Mouse (Mus musculus) embryonic facial prominence, embryonic 15.5 days (tissue): ENCODE data around the gene Tap1. TPM values are rescaled to one million over a fixed set of nuclear protein-coding genes. Genes with fewer than 3 reads are reported as not detected.

Source experiments
- ATAC-seq: fragments of 200-750 bp; cut with Nextera tagmentation; 2 replicates; pipeline ENCODE4 v1.8.0; 2017; ENCODE audit warnings: low read depth, moderate TSS enrichment; ENCODE audit not compliant: insufficient number of reproducible peaks, low FRiP score, low TSS enrichment
- H3K27ac ChIP-seq: fragments of 300-500 bp; sonication (generic); replicated peaks from 2 replicates; pipeline ENCODE4 v1.5.1; 2015; ENCODE audit warnings: mild to moderate bottlenecking, inconsistent platforms
- H3K27me3 ChIP-seq: fragments of 300-500 bp; sonication (generic); 2 replicates; pipeline ENCODE4 v1.6.1; 2015; ENCODE audit warnings: inconsistent platforms
- H3K36me3 ChIP-seq: fragments of 300-500 bp; sonication (generic); 2 replicates; pipeline ENCODE4 v1.6.1; 2015; ENCODE audit warnings: mild to moderate bottlenecking, inconsistent platforms
- H3K4me1 ChIP-seq: fragments of 300-500 bp; sonication (generic); 2 replicates; pipeline ENCODE4 v1.6.1; 2015; ENCODE audit warnings: inconsistent platforms
- H3K4me2 ChIP-seq: fragments of 300-500 bp; sonication (generic); replicated peaks from 2 replicates; pipeline ENCODE4 v1.6.1; 2015; ENCODE audit warnings: mild to moderate bottlenecking, inconsistent platforms
- H3K4me3 ChIP-seq: fragments of 300-500 bp; sonication (generic); replicated peaks from 2 replicates; pipeline ENCODE4 v1.5.1; 2015; ENCODE audit warnings: mild to moderate bottlenecking, inconsistent platforms
- H3K9ac ChIP-seq: fragments of 300-500 bp; sonication (generic); 2 replicates; pipeline ENCODE4 v1.6.1; 2015; ENCODE audit warnings: inconsistent platforms
- H3K9me3 ChIP-seq: fragments of 300-500 bp; sonication (generic); replicated peaks from 2 replicates; pipeline ENCODE4 v1.6.1; 2016; ENCODE audit warnings: inconsistent platforms
- WGBS: fragments of 180-500 bp; shearing (Covaris S2); methylation state at CpG from one replicate; pipeline ENCODE4 v1.1.7; 2015; 5-methylcytosine and 5-hydroxymethylcytosine counted together
- polyA plus RNA-seq: library from polyadenylated mRNA; unstranded; fragments of >200 nt; fragmentation: Nextera tagmentation; extraction: Ambion mirVana; gene quantifications from 2 replicates; pipeline ENCODE4 v1.2.1, GENCODE M21; 2015

Gene Tap1
- polyA plus RNA-seq, 1 experiment from 2014 or later: 11.9 TPM

DNA sequence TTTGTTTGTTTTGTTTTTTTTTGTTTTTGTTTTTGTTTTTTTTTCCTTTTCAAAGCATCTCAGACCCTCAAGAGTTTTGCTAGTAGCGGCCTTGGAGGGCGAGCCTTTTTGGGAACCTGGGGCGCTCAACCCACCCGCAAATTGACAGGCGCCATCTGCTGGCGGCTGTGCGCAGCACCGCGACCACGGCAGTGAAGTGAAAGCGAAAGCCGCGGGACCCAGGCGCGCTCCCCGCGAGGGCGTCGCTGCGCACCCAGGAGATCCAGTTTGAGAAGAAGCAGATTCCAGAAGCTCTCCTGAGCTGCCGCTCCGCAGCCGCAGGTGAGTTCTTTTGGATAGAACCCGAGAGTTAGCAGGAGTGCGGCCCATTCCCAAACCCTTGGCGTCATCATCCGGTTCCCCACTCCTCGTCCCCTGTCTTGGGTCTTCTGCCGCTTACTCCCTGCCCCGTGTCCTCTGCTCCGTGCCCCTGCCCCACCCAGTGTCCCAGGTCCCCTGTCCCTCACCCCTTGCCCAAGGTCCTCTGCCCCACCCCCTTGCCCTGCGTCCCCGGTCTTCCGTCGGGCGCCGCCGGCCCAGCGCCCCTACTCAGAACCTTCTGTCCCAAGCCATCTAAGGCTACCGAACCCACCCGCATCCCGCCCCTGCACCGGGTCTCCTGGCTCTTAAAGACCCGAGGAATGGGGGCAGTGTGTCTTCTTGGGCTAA, 17.1 kb downstream of the Tap1 start:
- no peaks in the 10 kb centered on the region for H3K36me3 ChIP-seq
- H3K4me1 ChIP-seq: peaks cover 8% of the 10 kb centered on the region
- peak; percentile 69; the same call in 1 of the 2 replicates for ATAC-seq
- H3K9me3 ChIP-seq: no peaks in the 10 kb centered on the region
- under 1% methylated on average over 44 of the region's 44 CpGs for WGBS
- H3K9ac ChIP-seq: peak overlapping the region; percentile 35; the same call in 1 of the 2 replicates
- H3K27me3 ChIP-seq: peaks cover 44% of the 10 kb centered on the region
- peak overlapping the region; percentile 62 for H3K4me3 ChIP-seq
- peak overlapping the region; percentile 79 for H3K4me2 ChIP-seq
- no peak overlapping the region for H3K27ac ChIP-seq

DNA sequence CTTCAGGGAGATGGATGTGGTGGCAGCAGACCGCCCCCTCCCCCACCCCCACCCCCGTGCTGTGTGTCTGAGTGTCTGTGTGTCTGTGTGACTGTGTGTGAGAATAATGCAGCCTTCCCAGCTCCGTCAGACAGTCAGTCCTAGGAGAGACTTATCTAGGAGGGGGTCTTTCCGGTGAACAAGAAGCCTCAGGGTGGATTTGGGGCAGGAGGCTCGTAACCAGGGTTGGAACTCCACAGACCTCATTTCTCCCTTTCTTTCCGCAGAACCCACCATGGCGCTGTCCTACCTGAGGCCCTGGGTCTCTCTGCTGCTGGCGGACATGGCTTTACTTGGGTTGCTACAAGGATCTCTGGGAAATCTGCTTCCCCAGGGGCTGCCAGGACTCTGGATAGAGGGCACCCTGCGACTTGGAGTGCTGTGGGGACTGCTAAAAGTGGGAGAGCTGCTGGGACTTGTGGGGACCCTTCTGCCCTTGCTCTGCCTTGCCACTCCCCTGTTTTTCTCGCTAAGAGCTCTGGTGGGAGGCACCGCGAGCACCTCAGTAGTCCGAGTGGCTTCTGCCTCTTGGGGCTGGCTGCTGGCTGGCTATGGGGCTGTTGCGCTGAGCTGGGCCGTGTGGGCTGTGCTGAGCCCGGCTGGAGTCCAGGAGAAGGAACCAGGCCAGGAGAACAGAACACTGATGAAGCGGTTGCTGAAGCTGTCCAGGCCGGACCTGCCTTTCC, 17.8 kb downstream of the Tap1 start:
- H3K9me3 ChIP-seq: no peaks in the 10 kb centered on the region
- H3K27ac ChIP-seq: no peak overlapping the region
- H3K4me3 ChIP-seq: peak overlapping the region; percentile 62
- 11% methylated on average over 18 of the region's 18 CpGs for WGBS
- H3K27me3 ChIP-seq: peaks cover 45% of the 10 kb centered on the region
- ATAC-seq: no peak
- no peaks in the 10 kb centered on the region for H3K36me3 ChIP-seq
- peaks cover 8% of the 10 kb centered on the region for H3K4me1 ChIP-seq
- H3K9ac ChIP-seq: peak overlapping the region; percentile 35; the same call in 1 of the 2 replicates
- H3K4me2 ChIP-seq: peak overlapping the region; percentile 79

DNA sequence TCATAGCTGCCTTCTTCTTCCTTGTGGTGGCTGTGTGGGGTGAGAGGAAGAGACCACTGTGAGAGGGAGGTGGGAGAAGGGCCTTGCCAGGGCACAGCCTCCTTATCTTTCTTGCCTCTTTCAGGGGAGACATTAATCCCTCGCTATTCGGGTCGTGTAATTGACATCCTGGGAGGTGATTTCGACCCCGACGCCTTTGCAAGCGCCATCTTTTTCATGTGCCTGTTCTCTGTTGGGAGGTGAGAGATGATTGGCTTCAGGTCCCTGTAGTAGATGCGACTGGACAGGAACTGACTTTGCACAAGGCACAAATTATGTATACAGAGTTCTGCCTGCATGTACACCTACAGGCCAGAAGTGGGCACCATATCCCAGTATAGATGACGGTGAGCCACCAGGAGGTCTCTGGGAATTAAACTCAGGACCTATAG, 18.4 kb downstream of the Tap1 start:
- Histone ChIP-seq H3K4me1 (peaks cover 8% of the 10 kb centered on the region), H3K4me2 (peak overlapping the region; percentile 79), H3K9me3 (no peaks in the 10 kb centered on the region), H3K27me3 (peaks cover 48% of the 10 kb centered on the region), H3K27ac (no peak overlapping the region), H3K4me3 (no peak overlapping the region), H3K36me3 (no peaks in the 10 kb centered on the region), H3K9ac (no peak overlapping the region)
- WGBS: 18% methylated on average over 9 of the region's 9 CpGs
- no peak for ATAC-seq

- H3K4me1 ChIP-seq: peaks cover 8% of the 10 kb centered on the region
- H3K9me3 ChIP-seq: no peaks in the 10 kb centered on the region
- H3K27me3 ChIP-seq: peaks cover 50% of the 10 kb centered on the region
- no peak overlapping the region for H3K27ac ChIP-seq
- 85% methylated on average over 5 of the region's 5 CpGs for WGBS
- no peak for ATAC-seq
- no peak overlapping the region for H3K9ac ChIP-seq
- H3K4me3 ChIP-seq: no peak overlapping the region
- no peak overlapping the region for H3K4me2 ChIP-seq
- H3K36me3 ChIP-seq: no peaks in the 10 kb centered on the region
Observed at GRCm38 (mm10) chr17:34206731-34207130, 19.4 kb downstream of the Tap1 start.

- no peaks in the 10 kb centered on the region for H3K36me3 ChIP-seq
- H3K27me3 ChIP-seq: peaks cover 56% of the 10 kb centered on the region
- H3K4me3 ChIP-seq: no peak overlapping the region
- H3K4me1 ChIP-seq: peaks cover 8% of the 10 kb centered on the region
- H3K9ac ChIP-seq: no peak overlapping the region
- no peaks in the 10 kb centered on the region for H3K9me3 ChIP-seq
- no peak overlapping the region for H3K4me2 ChIP-seq
- no peak for ATAC-seq
- no peak overlapping the region for H3K27ac ChIP-seq
- WGBS: 62% methylated on average over 3 of the region's 3 CpGs
Observed at GRCm38 (mm10) chr17:34207456-34207855, 20.1 kb downstream of the Tap1 start.

GRCm38 (mm10) chr17:34207866-34208265, 20.5 kb downstream of the Tap1 start:
- no peak for ATAC-seq
- Histone ChIP-seq H3K27me3 (peaks cover 60% of the 10 kb centered on the region), H3K4me2 (no peak overlapping the region), H3K9me3 (no peaks in the 10 kb centered on the region), H3K27ac (no peak overlapping the region), H3K4me3 (no peak overlapping the region), H3K4me1 (peaks cover 8% of the 10 kb centered on the region), H3K36me3 (no peaks in the 10 kb centered on the region), H3K9ac (no peak overlapping the region)
- WGBS: 97% methylated on average over 9 of the region's 9 CpGs

DNA sequence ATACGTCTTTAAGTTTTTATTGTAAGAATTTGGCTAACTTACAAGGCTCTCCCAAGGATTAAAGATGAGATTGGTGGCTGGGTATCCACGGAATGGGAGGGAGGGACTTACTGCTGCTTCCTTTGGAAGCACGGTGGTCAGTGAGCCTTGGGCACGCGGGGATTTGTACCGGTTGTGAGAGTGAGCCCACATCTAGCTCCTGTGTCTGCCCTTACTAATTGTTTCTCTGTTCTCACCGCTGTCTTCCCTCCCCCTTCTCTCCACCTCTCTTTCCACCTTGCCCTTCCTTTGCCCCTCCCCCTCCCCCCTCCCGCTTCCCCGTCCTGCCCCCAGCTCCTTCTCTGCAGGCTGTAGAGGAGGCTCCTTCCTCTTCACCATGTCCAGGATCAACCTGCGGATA, 21.1 kb downstream of the Tap1 start:
- no peak for ATAC-seq
- no peak overlapping the region for H3K4me3 ChIP-seq
- no peaks in the 10 kb centered on the region for H3K9me3 ChIP-seq
- H3K27ac ChIP-seq: no peak overlapping the region
- H3K4me2 ChIP-seq: no peak overlapping the region
- WGBS: 22% methylated on average over 10 of the region's 10 CpGs
- H3K36me3 ChIP-seq: no peaks in the 10 kb centered on the region
- peaks cover 64% of the 10 kb centered on the region for H3K27me3 ChIP-seq
- H3K9ac ChIP-seq: no peak overlapping the region
- peaks cover 8% of the 10 kb centered on the region for H3K4me1 ChIP-seq

GRCm38 (mm10) chr17:34209680-34210079, 22.3 kb downstream of the Tap1 start:
- peaks cover 71% of the 10 kb centered on the region for H3K27me3 ChIP-seq

DNA sequence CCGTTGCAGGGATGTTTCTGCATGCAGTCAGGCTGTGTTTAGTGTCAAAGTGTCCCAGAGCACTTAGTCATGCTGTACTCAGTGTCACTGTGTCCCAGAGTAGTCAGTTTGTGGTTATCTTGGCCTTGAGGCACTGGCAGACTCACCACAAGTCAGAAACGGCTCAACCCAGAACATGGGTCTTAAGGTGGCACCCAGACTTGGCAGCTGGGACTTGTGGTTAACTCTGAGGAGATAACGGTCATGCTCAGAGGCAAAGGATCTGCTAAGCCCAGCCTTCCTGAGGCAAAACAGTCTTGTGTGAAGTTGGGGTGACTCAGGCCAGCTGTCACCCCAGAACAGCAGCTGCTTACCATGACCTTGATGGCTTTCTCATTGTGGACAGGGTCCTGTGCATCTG, 23.2 kb downstream of the Tap1 start:
- Histone ChIP-seq H3K4me3 (no peak overlapping the region), H3K4me2 (no peak overlapping the region), H3K36me3 (no peaks in the 10 kb centered on the region), H3K9ac (no peak overlapping the region), H3K4me1 (no peaks in the 10 kb centered on the region), H3K27ac (no peak overlapping the region), H3K9me3 (no peaks in the 10 kb centered on the region), H3K27me3 (peaks cover 71% of the 10 kb centered on the region)
- no peak for ATAC-seq
- 51% methylated on average over 3 of the region's 3 CpGs for WGBS

More at GRCm38 (mm10) chr17:34209680-34210079, 22.3 kb downstream of the Tap1 start:
- no peak overlapping the region for H3K27ac ChIP-seq
- no peak for ATAC-seq
- no peak overlapping the region for H3K4me3 ChIP-seq
- H3K36me3 ChIP-seq: no peaks in the 10 kb centered on the region
- H3K9me3 ChIP-seq: no peaks in the 10 kb centered on the region
- WGBS: 42% methylated on average over 3 of the region's 3 CpGs
- no peak overlapping the region for H3K9ac ChIP-seq
- peaks cover 8% of the 10 kb centered on the region for H3K4me1 ChIP-seq
- no peak overlapping the region for H3K4me2 ChIP-seq

DNA sequence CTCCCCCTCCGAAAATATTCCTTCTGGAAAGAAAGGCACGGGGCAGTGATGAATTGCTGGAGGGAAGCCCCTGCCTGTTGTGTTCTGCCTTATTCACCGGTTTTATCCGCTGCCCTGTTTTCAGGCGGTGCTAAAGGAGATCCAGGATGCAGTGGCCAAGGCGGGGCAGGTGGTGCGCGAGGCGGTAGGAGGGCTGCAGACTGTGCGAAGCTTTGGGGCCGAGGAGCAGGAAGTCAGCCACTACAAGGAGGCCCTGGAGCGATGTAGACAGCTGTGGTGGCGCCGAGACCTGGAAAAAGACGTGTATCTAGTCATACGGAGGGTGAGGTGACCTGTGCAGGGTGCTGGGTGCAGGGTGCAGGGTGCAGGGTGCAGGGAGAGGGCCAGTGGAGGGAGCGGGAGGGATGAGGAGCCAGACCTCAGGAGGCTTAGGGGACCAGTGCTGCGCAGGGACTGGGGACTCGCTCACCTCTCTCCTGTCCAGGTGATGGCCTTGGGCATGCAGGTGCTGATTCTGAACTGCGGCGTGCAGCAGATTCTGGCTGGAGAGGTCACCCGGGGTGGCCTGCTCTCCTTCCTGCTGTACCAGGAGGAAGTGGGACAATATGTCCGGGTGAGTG, 24.5 kb downstream of the Tap1 start:
- no peak for ATAC-seq
- Histone ChIP-seq H3K4me1 (no peaks in the 10 kb centered on the region), H3K9ac (no peak overlapping the region), H3K36me3 (no peaks in the 10 kb centered on the region), H3K9me3 (no peaks in the 10 kb centered on the region), H3K27me3 (peaks cover 64% of the 10 kb centered on the region), H3K27ac (no peak overlapping the region), H3K4me2 (no peak overlapping the region), H3K4me3 (no peak overlapping the region)
- WGBS: 16% methylated on average over 23 of the region's 23 CpGs

DNA sequence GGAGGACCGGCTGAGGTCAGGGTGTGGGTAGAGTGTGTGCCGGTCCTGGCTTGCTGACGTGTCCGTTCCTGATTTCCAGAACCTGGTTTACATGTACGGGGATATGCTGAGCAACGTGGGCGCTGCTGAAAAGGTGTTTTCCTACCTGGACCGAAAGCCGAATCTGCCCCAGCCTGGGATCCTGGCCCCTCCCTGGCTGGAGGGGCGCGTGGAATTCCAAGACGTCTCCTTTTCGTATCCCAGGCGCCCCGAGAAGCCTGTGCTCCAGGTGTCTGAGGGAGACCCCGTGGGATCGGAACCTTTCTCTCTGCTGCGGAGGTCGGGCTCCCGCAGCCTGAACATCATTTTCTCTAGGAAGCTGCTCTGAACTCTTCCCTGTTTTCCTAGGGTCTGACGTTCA, 26.6 kb downstream of the Tap1 start:
- WGBS: 40% methylated on average over 21 of the region's 21 CpGs
- ATAC-seq: no peak
- 0 out of 2 replicates have a peak overlapping the region, but pooled peaks have one; percentile 3 for H3K4me3 ChIP-seq
- H3K36me3 ChIP-seq: no peaks in the 10 kb centered on the region
- H3K27me3 ChIP-seq: peaks cover 58% of the 10 kb centered on the region
- no peak overlapping the region for H3K27ac ChIP-seq
- no peak overlapping the region for H3K9ac ChIP-seq
- H3K4me1 ChIP-seq: no peaks in the 10 kb centered on the region
- peak overlapping the region; percentile 22; the same call in 1 of the 2 replicates for H3K4me2 ChIP-seq
- no peaks in the 10 kb centered on the region for H3K9me3 ChIP-seq
